Mouse (Mus musculus) spleen, adult 2 months (tissue): Measurements from ENCODE around the gene Npepps. TPM values are rescaled to one million over a fixed set of nuclear protein-coding genes. Genes with fewer than 3 reads are reported as not detected.

Experiments used
- DNase-seq, 2 experiments: peaks; one replicate each; pipeline versions ENCODE4 v3.0.0 to v3.0.0-alpha.2; 2012 to 2021; ENCODE audit warnings: low spot score in 2 of 2, low read depth in 1 of 2
- H3K27ac ChIP-seq: fragments of 200-500 bp; 2 replicates; pipeline ENCODE4 v1.5.1; 2012; ENCODE audit warnings: low read length, inconsistent platforms; ENCODE audit not compliant: insufficient read depth
- H3K27me3 ChIP-seq: fragments of 200-500 bp; 2 replicates; pipeline ENCODE4 v1.6.1; 2012; ENCODE audit warnings: mild to moderate bottlenecking, moderate library complexity, low read length, inconsistent platforms; ENCODE audit not compliant: control insufficient read depth, insufficient read depth
- H3K36me3 ChIP-seq: fragments of 200-500 bp; 2 replicates; pipeline ENCODE4 v1.6.1; 2012; ENCODE audit warnings: mild to moderate bottlenecking, low read length, inconsistent platforms; ENCODE audit not compliant: control insufficient read depth, insufficient read depth
- H3K4me1 ChIP-seq: fragments of 200-500 bp; 2 replicates; pipeline ENCODE4 v1.6.1; 2011; ENCODE audit warnings: inconsistent platforms; ENCODE audit not compliant: control insufficient read depth, insufficient read depth, insufficient read length
- H3K4me3 ChIP-seq: fragments of 200-500 bp; 2 replicates; pipeline ENCODE4 v1.5.1; 2011; ENCODE audit warnings: mild to moderate bottlenecking, inconsistent platforms; ENCODE audit not compliant: insufficient read depth, insufficient read length; ENCODE audit errors: extremely low read depth
- CTCF ChIP-seq: fragments of 200-500 bp; IDR thresholded peaks from 2 replicates; pipeline ENCODE4 v1.5.1; 2011; ENCODE audit warnings: mild to moderate bottlenecking, inconsistent platforms; ENCODE audit not compliant: insufficient read depth, insufficient read length, insufficient replicate concordance; ENCODE audit errors: extremely low read depth
- POLR2A ChIP-seq: fragments of 200-500 bp; IDR thresholded peaks from 2 replicates; pipeline ENCODE4 v1.6.1; 2011; ENCODE audit warnings: low read depth, low read length, inconsistent platforms
- WGBS: fragments of 180-500 bp; shearing (Covaris S2); methylation state at CpG from one replicate; pipeline ENCODE4 v1.1.7; 2018; 5-methylcytosine and 5-hydroxymethylcytosine counted together
- polyA plus RNA-seq: library from polyadenylated mRNA; depleted of rRNA; stranded (reverse); fragments of >200 nt; gene quantifications from 2 replicates; pipeline ENCODE4 v1.2.3, GENCODE M21; 2012

Npepps gene
- polyA plus RNA-seq, 1 experiment: 11.7 TPM

GRCm38 (mm10) chr11:97223485-97223884 lies 57.0 kb downstream of the Npepps start:
- Histone ChIP-seq H3K4me1 (no peaks in the 10 kb centered on the region), H3K4me3 (no peak overlapping the region), H3K27me3 (no peaks in the 10 kb centered on the region), H3K27ac (no peak overlapping the region), H3K36me3 (peaks cover 25% of the 10 kb centered on the region)
- DNase-seq: no peak
- 93% methylated on average over 3 of the region's 3 CpGs for WGBS
- TF ChIP-seq POLR2A (no peak), CTCF (no peak)

GRCm38 (mm10) chr11:97221611-97222010 lies 58.8 kb downstream of the Npepps start:
- Histone ChIP-seq H3K4me3 (no peak overlapping the region), H3K27ac (no peak overlapping the region), H3K36me3 (peaks cover 34% of the 10 kb centered on the region), H3K4me1 (no peaks in the 10 kb centered on the region), H3K27me3 (no peaks in the 10 kb centered on the region)
- DNase-seq: no peak
- no peak for TF ChIP-seq POLR2A
- no peak for TF ChIP-seq CTCF
- 92% methylated on average over 2 of the region's 2 CpGs for WGBS

GRCm38 (mm10) chr11:97220211-97220610 lies 60.2 kb downstream of the Npepps start:
- 89% methylated on average over 3 of the region's 3 CpGs for WGBS
- H3K36me3 ChIP-seq: peaks cover 31% of the 10 kb centered on the region
- no peaks in the 10 kb centered on the region for H3K27me3 ChIP-seq
- H3K4me3 ChIP-seq: no peak overlapping the region
- no peaks in the 10 kb centered on the region for H3K4me1 ChIP-seq
- TF ChIP-seq POLR2A: no peak
- DNase-seq: no peak
- H3K27ac ChIP-seq: no peak overlapping the region

GRCm38 (mm10) chr11:97214411-97214810 lies 66.0 kb downstream of the Npepps start:
- WGBS: 95% methylated on average over 5 of the region's 5 CpGs
- peaks cover 27% of the 10 kb centered on the region for H3K36me3 ChIP-seq
- no peak for DNase-seq

GRCm38 (mm10) chr11:97210728-97211400 lies 69.6 kb downstream of the Npepps start:
- H3K27ac ChIP-seq: no peak overlapping the region
- no peak for DNase-seq
- no peaks in the 10 kb centered on the region for H3K4me1 ChIP-seq
- no peak overlapping the region for H3K4me3 ChIP-seq
- no peak for TF ChIP-seq POLR2A
- no peak for TF ChIP-seq CTCF
- H3K27me3 ChIP-seq: no peaks in the 10 kb centered on the region
- H3K36me3 ChIP-seq: peaks cover 20% of the 10 kb centered on the region
- WGBS: 94% methylated on average over 9 of the region's 9 CpGs

More at GRCm38 (mm10) chr11:97214411-97214810, 66.0 kb downstream of the Npepps start:
- H3K4me3 ChIP-seq: no peak overlapping the region
- H3K27ac ChIP-seq: no peak overlapping the region
- no peaks in the 10 kb centered on the region for H3K4me1 ChIP-seq
- H3K27me3 ChIP-seq: no peaks in the 10 kb centered on the region
- no peak for TF ChIP-seq CTCF
- TF ChIP-seq POLR2A: no peak

GRCm38 (mm10) chr11:97207011-97207422 lies 73.4 kb downstream of the Npepps start:
- Histone ChIP-seq H3K36me3 (peaks cover 9% of the 10 kb centered on the region), H3K4me3 (no peak overlapping the region), H3K27ac (no peak overlapping the region), H3K27me3 (no peaks in the 10 kb centered on the region), H3K4me1 (no peaks in the 10 kb centered on the region)
- 86% methylated on average over 8 of the region's 8 CpGs for WGBS
- DNase-seq: no peak
- TF ChIP-seq POLR2A: no peak
- TF ChIP-seq CTCF: no peak

GRCm38 (mm10) chr11:97199519-97199918 lies 80.9 kb downstream of the Npepps start:
- Histone ChIP-seq H3K27ac (no peak overlapping the region), H3K36me3 (no peaks in the 10 kb centered on the region), H3K4me3 (no peak overlapping the region), H3K4me1 (no peaks in the 10 kb centered on the region), H3K27me3 (no peaks in the 10 kb centered on the region)
- DNase-seq: no peak
- no peak for TF ChIP-seq CTCF
- TF ChIP-seq POLR2A: no peak
- 82% methylated on average over 6 of the region's 6 CpGs for WGBS
